Mouse (Mus musculus): Measurements from ENCODE around the gene Napsa. TPM values are rescaled to one million over a fixed set of nuclear protein-coding genes. Genes with fewer than 3 reads are reported as not detected.

The Napsa gene
- total RNA-seq, 2 experiments from 2014 or later = not detected

- H3K4me3 ChIP-seq = no peak overlapping the region
- no peak for DNase-seq (ENCODE audit: low spot score in 2 of 2)
These were observed 7.7 kb upstream of the Napsa start for GRCm38 (mm10) chr7:44564486-44564885.

GRCm38 (mm10) chr7:44565414-44565813, 6.8 kb upstream of the Napsa start:
- no peak for DNase-seq (ENCODE audit: low spot score in 2 of 2)
- no peak overlapping the region for H3K4me3 ChIP-seq
- TF ChIP-seq CTCF (conservative IDR thresholded peaks at IDR 0.05) = no peak
- no peak overlapping the region for H3K27ac ChIP-seq

More at GRCm38 (mm10) chr7:44564486-44564885, 7.7 kb upstream of the Napsa start:
- TF ChIP-seq CTCF (conservative IDR thresholded peaks at IDR 0.05) = no peak
- no peak overlapping the region for H3K27ac ChIP-seq

GRCm38 (mm10) chr7:44568803-44569202, 3.4 kb upstream of the Napsa start:
- TF ChIP-seq CTCF (conservative IDR thresholded peaks at IDR 0.05) = no peak
- no peak for DNase-seq (ENCODE audit: low spot score in 2 of 2)
- Histone ChIP-seq H3K27ac (no peak overlapping the region), H3K4me3 (no peak overlapping the region)

- TF ChIP-seq CTCF (conservative IDR thresholded peaks at IDR 0.05) = no peak
- no peak for DNase-seq (ENCODE audit: low spot score in 2 of 2)
- Histone ChIP-seq H3K27ac (no peak overlapping the region), H3K4me3 (no peak overlapping the region)
These were observed 1.2 kb upstream of the Napsa start for GRCm38 (mm10) chr7:44570989-44571388.

- no peak for DNase-seq (ENCODE audit: low spot score in 2 of 2)
- Histone ChIP-seq H3K4me3 (no peak overlapping the region), H3K27ac (no peak overlapping the region)
- no peak for TF ChIP-seq CTCF (conservative IDR thresholded peaks at IDR 0.05)
These were observed 369 bp upstream of the Napsa start for GRCm38 (mm10) chr7:44571811-44572210.

GRCm38 (mm10) chr7:44572956-44573484, 840 bp downstream of the Napsa start:
- H3K27ac ChIP-seq = no peak overlapping the region
- H3K4me3 ChIP-seq = no peak overlapping the region
- no peak for DNase-seq (ENCODE audit: low spot score in 2 of 2)
- no peak for TF ChIP-seq CTCF (conservative IDR thresholded peaks at IDR 0.05)

- TF ChIP-seq CTCF (conservative IDR thresholded peaks at IDR 0.05) = peak; percentile 18
- Histone ChIP-seq H3K27ac (no peak overlapping the region), H3K4me3 (no peak overlapping the region)
- DNase-seq (ENCODE audit: low spot score in 2 of 2) = no peak
These were observed 4.2 kb downstream of the Napsa start for GRCm38 (mm10) chr7:44576333-44576844.

GRCm38 (mm10) chr7:44581637-44582036, 9.5 kb downstream of the Napsa start:
- no peak for DNase-seq (ENCODE audit: low spot score in 2 of 2)
- Histone ChIP-seq H3K27ac (no peak overlapping the region), H3K4me3 (no peak overlapping the region)
- TF ChIP-seq CTCF (conservative IDR thresholded peaks at IDR 0.05) = no peak

GRCm38 (mm10) chr7:44582709-44583108, 10.5 kb downstream of the Napsa start:
- Histone ChIP-seq H3K4me3 (no peak overlapping the region), H3K27ac (no peak overlapping the region)
- no peak for TF ChIP-seq CTCF (conservative IDR thresholded peaks at IDR 0.05)
- DNase-seq (ENCODE audit: low spot score in 2 of 2) = no peak

- H3K27ac ChIP-seq = no peak overlapping the region
- no peak for TF ChIP-seq CTCF (conservative IDR thresholded peaks at IDR 0.05)
- no peak overlapping the region for H3K4me3 ChIP-seq
- DNase-seq (ENCODE audit: low spot score in 2 of 2) = no peak
These were observed 11.0 kb downstream of the Napsa start for GRCm38 (mm10) chr7:44583146-44583545.

GRCm38 (mm10) chr7:44584265-44584804, 12.2 kb downstream of the Napsa start:
- no peak for TF ChIP-seq CTCF (conservative IDR thresholded peaks at IDR 0.05)
- Histone ChIP-seq H3K4me3 (no peak overlapping the region), H3K27ac (no peak overlapping the region)
- no peak for DNase-seq (ENCODE audit: low spot score in 2 of 2)

- Histone ChIP-seq H3K27ac (no peak overlapping the region), H3K4me3 (no peak overlapping the region)
- no peak for DNase-seq (ENCODE audit: low spot score in 2 of 2)
- TF ChIP-seq CTCF (conservative IDR thresholded peaks at IDR 0.05) = no peak
These were observed 12.7 kb downstream of the Napsa start for GRCm38 (mm10) chr7:44584921-44585320.

GRCm38 (mm10) chr7:44585606-44586005, 13.4 kb downstream of the Napsa start:
- no peak for DNase-seq (ENCODE audit: low spot score in 2 of 2)
- H3K27ac ChIP-seq = no peak overlapping the region
- no peak for TF ChIP-seq CTCF (conservative IDR thresholded peaks at IDR 0.05)
- no peak overlapping the region for H3K4me3 ChIP-seq

GRCm38 (mm10) chr7:44586518-44586917, 14.3 kb downstream of the Napsa start:
- no peak for TF ChIP-seq CTCF (conservative IDR thresholded peaks at IDR 0.05)
- Histone ChIP-seq H3K27ac (peak overlapping the region; percentile 93), H3K4me3 (peak overlapping the region; percentile 53)
- DNase-seq (ENCODE audit: low spot score in 2 of 2) = peak; percentile 79 to 80

All from layer of hippocampus, adult 2 months (tissue).